Mouse (Mus musculus) kidney, adult 2 months (tissue): ENCODE data around the gene Nfyc.

ENCODE experiments used
- CTCF ChIP-seq: fragments of 200-500 bp; conservative IDR thresholded peaks from 2 replicates; pipeline ENCODE4 v1.5.1; 2011; ENCODE audit warnings: low read depth, mild to moderate bottlenecking, control low read depth, low read length, moderate library complexity, mixed read lengths; ENCODE audit not compliant: insufficient read depth, insufficient read length
- POLR2A ChIP-seq: fragments of 200-500 bp; IDR thresholded peaks from one replicate; pipeline ENCODE4 v1.6.1; 2011; ENCODE audit warnings: low read depth, low read length, control low read depth

DNA sequence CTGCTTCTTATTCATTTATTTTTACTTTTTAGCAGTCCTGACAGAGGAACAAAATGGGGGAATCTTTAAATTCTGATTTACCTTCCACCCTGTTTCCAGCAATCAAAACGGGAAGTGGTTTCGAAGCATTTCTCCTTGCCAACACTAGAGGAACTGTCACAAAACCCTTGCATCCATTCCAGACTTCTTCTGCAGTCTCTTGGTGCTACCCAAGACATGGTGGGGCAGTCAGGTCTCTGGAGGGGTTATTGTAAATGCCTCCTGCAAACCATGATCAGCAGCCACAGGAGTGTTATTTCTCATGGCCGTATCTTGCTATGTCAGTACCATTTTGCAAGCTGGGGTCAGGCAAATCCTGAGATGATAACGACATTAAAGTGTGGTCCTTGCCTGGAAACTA lies 13.7 kb upstream of the Nfyc start:
- TF ChIP-seq POLR2A (no peak), CTCF (no peak)
